Mouse (Mus musculus) frontal cortex, postnatal 36 days (tissue): Measurements from ENCODE around the gene Capza1.
"Not testable (repeated sequence)": the region's sequence is repeated elsewhere in the genome, so short reads cannot be mapped to it uniquely, and the experiment has no call there.

Source experiments
- DNase-seq, 2 experiments: peaks; one replicate each; pipeline ENCODE4 v3.0.0; 2022; ENCODE audit warnings: low spot score in 2 of 2

The Capza1 gene

DNA sequence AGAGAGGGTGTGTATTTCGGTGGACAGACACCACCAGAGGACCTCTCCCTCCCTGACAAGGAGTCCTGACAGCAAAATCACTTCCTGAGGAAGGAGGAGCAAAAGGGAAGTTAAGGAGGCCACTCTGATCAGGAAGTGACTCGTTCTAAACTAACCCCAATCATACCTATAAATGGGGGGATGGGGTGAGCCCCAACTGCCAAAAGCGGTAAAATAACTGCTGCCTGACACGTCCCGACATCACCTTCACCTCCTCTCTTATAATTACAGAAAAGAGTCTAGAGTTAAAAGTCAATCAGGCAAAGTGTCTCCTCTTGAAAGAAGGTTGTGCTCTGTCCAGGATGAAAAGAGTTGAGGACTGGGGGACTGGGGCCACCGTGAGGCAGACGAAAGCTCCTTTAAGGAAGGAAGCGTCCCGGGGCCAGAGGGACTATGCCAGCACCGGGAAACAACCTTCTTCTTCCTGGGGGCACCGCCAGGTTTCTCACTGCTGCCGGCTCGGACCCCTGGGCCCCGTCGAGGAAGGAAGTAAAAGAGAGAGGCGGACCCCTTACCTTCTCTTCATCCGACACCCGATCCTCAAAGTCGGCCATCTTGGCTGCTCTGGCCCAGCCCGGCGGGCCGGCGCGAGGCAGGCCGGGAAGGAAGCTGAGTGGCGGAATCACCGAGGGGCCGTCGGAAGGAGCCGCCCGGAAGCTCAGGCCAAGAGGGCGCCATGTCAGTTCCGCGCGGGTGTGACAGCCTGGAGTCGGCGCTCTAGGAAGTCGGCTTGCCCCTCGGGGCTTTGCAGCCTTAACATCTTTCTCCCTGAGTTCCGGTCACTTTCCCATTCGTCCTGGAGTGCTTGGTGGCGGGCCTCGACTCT lies at the start of gene Capza1, which contains the start of gene St7l:
TSS of gene Capza1 (minus strand) at position 720 of the 865 bp plus-strand sequence.
TSS of gene St7l (plus strand) at position 220 of the 865 bp plus-strand sequence.
- peak; percentile 84 to 91 for DNase-seq

DNA sequence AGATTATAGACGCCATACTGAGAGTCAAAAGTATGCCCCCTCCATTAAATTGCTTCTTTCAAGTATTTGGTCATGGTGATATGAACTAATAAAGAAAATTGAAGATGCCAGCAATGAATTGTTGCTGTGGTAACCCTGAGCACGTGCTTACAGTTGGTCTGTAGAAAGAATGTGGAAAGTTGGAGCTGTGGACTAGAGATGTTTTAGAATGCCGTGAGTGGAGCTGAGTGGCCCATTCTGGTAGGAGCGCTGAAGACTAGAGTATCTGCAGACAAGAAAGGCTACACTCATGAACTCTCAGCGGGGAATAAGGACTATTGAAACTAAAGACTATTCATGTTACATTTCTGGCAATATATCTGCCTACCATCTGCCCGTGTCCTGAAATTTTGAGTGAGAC lies 44.9 kb upstream of the Capza1 start:
- no peak for DNase-seq

DNA sequence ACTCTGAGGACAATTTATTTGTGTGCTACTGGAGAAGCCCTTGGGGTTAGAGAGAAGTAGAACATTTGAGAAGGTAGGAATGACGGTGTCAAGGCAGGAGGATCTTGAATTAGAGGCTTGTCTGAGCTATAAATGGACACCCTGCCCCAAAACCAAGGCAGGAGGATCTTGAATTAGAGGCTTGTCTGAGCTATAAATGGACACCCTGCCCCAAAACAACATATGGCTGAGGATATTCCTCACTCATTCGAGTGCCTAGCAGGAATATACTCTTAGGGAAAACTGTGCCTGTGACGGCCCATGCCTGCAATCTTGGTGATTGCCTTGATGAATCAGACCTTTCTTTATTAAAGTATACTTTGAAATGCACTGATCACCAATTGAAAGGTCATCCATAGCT lies 41.7 kb upstream of the Capza1 start:
- DNase-seq = peak; percentile 18 to 65

DNA sequence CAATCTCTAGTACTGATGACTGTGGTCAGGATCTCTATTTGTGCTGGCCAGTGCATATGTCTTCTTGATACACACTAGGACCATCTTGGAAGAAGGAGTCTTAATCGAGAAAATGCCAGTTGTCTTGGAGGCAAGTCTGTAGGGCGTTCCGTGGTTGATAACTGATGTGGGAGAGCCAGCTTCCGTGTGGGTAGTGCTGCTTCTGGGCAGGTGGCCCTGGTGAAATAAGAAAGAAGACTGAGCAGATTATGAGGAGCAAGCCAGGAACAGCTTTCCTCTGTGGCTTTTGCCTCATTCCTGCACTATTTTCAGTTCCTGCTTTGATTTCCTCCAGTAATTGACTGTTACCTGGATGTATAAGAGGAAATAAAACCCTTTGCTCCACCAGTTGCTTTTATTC lies 41.1 kb upstream of the Capza1 start:
- DNase-seq = peak; percentile 19 to 47

DNA sequence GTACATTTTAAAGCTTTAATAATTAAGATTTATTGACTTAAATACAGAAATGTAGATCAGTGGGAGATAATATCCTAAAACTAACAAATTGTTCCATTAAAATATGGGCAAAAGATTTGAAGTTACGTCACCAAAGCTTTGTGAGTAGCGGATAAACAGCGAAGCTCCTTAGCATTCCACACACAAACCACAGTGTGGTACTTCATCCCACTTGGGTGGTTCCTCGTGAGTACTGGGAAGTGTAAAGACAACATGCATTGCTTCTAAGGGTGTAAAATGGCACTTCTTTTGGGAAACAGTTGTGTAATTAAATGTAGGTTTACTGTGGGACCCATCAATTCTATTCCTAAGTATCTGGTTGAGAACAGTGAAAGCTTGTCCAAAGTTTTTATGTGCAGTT lies 36.8 kb upstream of the Capza1 start:
- no peak for DNase-seq

DNA sequence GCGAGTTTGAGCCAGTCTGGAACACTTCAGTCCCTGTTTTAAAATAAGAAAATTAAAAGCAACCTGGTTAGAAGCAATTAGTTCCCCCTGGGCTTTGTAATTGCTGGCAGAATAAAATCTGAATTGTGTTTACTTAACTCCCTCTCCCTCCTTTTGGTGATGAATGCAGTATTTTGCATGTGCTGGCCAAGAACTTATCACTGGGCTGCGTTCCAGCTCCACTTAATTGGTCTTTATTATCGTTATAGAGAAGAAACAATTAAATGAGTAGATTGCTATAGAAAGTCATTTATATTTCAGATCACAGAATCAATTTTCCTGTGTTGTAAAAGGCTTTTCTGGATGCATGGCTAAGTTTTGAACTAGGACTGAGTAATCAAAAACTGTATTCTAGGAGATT lies 31.8 kb upstream of the Capza1 start:
- no peak for DNase-seq

DNA sequence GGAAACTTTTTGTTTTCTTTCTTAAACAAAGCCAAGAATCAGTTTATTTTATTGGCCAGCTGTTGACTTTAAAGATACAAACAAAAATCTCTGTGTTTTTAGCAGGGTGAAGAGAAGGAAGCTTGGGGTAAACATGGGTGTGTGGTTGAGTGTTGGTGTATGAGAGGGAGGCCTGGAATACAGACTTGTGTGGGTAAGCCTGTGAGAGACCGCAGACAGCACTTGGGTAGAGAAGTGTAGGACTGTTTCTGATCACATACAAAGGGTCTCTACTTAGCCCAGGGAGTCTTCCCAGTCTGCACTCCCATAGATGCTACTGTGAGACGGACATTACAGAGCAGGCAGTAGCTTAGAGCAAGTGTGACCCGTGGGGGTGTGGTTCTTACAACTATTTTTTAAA lies 24.3 kb upstream of the Capza1 start:
- no peak for DNase-seq

DNA sequence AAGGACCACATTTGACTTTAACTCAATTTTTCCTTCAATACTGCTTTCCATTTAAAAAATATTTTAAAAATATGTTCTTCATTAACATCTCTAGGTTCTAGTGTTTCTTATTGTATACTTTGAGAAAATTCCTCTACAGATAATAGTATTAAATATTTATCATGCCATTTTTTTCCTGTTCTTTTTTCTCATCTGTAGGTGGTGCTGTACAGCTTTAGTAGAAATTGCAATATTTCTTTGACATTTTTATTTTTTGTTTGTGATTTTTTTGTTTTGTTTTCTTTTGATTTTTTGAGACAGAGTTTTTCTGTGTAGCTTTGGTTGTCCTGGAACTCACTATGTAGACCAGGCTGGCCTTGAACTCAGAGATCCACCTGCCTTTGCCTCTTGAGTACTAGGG lies 5.3 kb upstream of the Capza1 start:
- DNase-seq = no peak

DNA sequence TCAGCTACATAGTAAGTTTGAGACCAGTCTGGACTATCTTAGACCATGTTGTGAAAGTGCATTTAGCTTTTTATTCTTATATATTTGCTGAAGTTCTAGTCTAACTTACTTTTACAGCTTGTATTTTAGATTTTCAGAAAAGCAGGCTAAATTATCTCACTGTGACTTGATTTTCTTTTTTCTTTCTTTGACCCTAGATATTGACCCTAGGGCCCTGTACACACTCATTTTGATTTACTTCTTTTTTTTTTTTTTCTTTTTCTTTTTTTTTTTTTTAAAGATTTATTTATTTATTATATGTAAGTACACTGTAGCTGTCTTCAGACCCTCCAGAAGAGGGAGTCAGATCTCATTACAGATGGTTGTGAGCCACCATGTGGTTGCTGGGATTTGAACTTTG lies 2.4 kb upstream of the Capza1 start:
- DNase-seq = not testable (repeated sequence)

DNA sequence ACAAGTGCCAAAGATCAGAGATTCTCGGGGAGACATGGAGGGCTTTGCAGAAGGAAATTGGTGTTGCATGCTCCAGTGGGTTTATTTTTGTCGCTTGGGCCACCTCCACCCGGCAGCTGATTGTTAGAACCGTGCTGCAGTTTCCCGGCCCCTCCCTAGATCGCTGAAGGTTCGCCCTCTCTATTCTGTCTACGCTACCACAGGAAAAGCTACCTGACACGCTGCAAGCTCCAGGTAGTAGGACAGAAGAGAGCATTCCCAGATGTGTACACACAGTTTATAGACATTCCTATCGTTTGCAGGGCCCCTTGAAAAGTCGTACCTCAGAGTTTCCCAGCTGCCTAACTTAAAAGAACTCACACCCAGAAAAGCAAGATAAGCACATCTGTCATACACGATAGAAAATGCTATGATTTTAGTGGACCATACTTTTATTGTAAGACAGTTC lies 1.1 kb upstream of the Capza1 start:
- no peak for DNase-seq

DNA sequence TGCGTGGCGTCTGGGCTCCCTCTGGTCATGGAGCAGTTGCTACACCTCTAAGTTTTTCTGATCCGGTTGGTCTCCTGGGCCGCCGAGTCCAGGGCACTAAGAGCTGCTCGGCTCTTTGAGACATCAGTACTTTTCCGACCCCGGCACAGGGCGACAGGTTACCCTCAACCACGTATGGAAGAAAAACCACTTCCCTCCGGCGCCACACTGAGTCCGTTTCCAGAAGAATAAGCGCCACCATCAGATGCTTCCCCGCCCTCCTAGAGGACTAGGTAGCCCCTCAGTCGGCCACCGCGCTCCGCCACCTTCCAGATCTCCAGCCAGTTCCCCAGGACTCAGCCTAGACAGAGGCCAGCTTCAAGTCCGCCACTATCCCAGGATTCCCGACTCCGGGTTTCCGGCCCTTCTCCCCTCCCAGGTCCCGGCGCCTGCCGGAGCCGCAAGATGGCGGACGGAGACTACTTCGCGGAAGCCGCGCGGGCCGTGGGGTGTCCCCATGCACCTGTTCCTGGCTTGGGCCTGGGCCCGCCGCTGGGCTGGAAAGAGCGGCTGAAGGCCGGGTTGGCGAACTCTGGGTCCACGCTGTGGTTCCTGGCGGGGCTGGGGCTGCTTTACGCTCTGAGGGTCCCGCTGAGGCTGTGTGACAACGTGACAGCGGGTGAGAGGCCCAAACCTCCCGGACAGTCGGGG lies 491 bp upstream of the Capza1 start:
- DNase-seq = peak; percentile 90 to 94

DNA sequence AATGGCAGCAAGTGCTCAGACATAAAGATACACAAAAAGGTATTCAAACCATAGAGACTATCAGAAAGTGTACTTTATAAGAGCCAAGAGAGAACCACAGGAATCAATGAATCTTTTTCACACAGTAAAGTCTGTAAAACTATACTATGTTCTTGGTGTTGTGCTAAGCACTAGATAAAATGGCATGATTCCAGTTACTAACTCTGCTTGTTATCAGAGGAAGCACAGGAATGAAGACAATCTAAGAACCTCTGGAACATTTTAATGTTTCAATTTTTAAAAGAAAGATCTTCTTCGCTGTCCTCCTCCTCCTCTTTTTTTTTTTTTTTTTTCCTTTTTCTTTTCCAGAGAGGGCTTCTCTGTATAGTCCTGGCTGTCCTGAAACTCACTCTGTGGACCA lies 5.7 kb downstream of the Capza1 start:
- no peak for DNase-seq

DNA sequence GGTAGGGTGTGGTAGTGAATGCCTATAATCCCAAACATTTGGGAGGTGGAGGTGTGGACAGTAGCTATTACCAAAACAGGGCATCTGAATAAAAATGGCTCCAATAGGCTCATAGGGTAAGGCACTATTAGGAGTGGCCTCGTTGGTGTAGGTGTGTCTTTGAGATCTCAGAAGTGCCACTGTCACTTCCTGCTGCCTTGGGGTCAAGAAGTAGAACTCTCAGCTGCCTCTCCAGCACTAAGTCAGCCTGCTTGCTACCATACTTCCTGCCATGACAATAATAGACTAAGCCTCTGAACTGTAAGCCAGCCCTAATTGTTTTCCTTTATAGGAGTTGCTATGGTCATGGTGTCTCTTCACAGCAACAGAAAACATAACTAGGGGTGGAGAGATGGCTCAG lies 8.2 kb downstream of the Capza1 start:
- no peak for DNase-seq

DNA sequence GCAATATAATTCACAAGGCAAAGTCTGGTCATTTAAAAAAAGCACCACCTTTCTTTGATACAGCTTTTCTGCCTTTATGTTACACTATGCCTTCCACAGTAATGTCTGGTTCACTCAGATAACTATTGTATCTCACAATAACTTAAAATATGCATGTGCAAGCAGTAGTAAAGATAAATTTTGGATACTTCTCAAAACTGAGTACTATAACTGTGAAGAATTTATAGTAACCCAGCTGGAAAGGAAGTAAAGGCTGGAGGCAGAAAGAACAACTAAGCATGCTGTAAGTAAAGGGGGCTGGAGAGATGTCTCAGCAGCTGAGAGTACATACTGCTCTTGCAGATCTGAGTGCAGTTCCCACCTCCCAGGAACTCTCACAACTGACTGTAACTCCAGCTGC lies 9.4 kb downstream of the Capza1 start:
- no peak for DNase-seq

DNA sequence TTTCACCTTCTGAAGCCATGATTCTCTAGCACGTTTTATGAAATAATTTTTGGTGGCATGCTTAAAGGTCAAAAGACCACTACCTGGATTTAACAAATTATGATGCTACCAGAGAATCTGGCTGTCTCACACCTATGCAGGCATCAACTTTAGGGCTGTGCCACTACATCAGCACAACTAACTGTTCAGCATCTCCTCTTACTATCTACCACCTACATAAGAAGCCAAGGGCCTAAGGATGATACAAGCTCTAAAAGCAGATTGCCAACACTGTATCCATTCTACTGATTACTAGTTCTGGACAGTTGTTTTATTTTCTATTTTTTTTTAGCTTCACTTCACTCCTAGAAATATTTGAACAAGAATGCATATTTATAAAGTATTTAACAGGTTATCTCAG lies 9.8 kb downstream of the Capza1 start:
- DNase-seq = no peak

DNA sequence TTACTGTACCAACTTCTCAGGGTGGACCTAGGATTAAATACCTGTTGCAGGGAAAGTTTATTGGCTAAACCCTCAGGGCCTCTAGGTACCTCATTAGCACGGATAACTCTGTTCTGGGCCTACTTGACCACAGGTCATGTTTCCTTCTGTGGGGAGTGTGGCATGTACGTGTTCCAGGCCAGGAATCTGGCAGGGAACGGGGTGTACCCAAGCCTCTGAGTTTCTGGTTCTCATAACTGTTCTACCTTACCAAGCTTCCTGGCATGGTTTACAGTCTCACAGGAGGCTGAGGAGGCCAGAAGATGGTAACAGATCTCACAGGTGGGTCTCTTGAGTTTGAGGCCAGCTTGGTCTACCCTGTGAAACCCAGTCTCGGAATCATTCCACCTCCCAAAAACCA lies 17.7 kb downstream of the Capza1 start:
- DNase-seq = no peak

DNA sequence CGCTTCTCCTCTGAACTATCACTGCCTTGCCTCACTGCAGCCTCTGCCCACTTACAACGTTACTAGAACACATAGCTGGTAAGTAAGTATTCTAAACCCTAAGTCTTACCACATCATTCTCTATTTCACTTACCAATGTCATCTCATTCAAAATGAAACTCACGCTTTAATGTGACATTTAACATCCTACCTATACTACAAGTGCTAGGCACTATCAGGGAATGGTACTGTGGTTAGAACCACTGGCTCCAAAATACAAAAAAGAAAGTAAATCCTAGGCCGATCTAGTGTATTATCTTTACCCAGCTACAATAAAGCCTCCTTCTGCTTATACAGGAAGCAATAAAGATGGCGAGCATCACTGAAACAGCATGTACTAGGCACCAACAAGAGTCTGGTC lies 23.3 kb downstream of the Capza1 start:
- DNase-seq = no peak

DNA sequence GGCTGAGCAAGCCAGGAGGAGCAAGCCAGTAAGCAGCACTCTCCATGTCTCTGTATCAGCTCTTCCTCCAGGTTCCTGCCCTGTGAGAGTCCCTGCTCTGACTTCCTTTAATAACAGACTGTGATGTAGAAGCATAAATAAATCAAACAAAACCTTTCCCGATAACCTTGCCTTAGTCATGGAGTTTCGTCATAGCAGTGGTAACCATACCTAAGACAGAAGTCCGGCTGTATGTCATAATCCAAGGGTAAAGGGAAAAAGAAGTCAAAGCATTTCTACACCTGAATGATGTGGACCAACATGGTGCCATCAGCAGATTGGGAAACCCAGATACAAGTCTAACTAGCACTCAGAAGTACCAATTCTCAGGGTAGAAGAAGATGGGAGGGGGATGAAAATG lies 28.5 kb downstream of the Capza1 start:
- no peak for DNase-seq

DNA sequence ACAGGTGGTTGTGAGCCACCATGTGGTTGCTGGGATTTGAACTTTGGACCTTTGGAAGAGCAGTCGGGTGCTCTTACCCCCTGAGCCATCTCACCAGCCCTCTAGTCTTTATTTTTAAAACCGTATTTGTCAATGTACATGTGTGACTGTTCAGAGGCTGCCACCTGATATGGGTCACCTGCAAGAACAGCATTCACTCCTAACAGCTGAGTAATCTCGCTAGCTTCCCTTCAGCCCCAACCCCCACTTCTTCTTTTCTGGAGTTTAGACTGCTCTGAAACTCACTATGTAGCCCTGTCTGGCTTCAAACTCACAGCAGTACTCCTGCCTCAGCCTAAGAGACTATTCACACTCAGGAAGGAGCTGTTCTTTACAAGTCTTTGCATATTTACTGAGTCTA lies 41.9 kb downstream of the Capza1 start:
- DNase-seq = no peak

DNA sequence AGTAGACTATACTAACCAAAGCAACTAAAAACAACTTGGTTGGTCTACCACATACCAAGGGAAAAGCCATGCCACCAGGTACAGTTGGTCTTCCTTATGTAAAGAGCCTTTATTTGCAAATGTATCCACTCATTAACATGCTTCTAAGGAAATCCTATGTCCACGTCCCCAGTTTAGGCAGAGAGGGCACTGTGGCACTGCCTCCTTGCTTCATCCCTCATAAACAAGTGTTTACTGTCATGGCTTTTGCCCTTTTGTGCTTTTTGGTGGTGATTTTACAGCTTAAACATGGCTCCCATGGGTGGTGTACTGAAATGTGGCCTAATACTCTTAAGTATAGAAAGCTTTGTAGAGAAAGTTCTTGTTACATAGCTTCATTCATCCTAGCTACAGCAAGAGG lies 43.9 kb downstream of the Capza1 start:
- DNase-seq = no peak

DNA sequence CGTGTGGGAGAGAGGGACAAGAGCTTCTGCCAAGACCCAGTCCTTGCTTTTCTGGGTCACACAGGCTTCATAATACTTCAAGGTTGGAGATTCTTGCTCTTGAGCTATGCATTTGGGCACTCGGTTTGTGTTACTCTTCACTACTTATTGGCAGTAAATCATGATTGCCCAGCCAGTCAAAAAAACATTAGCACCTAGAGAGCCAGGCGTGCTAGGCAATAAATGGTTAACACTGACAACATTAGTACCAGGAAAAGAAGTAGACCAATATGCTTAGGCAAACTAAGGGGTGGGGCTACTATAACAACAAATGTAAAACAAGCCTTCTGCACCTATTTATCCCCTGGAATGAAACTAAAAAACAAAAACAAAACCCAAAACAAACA lies 45.6 kb downstream of the Capza1 start:
- no peak for DNase-seq

DNA sequence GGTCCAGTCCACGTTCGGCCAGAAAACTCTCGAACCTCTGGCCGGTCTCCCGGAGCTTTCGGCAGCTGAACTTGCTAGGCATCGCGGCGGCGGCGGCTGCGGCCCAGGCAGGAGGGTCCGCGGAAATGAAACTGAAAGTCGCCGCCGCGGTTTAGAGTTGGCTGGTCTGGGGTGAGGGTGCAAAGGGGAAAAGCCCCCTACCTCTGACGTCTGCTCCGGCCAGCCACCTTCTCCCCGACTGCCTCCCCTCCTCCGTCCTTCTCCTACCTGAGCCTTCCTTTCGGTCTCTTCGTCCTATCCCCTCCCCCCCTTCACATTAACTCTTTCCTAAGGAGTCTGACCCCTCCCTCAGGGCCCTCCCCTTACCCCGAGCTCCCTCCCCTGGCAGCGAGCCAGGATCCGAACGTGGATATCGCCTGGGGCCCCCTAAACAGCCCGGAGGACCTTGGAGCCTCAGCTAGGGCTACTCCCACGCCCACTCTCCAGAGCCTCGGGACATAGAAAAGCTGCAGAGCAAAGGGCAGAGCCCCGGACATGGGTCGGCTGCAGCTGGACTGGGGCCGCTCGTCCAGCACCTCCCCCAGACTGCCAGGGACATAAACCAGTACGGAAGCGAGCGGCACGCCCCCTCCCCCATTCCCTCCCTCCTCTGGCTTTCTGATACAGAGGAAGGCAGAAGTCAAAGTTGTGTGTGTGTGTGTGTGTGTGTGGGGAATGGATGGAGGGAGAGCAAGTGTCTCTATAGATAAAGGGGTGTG lies 46.1 kb downstream of the Capza1 start, which contains the start of gene Mov10:
TSS of gene Mov10 (minus strand) at position 573 of the 758 bp plus-strand sequence.
- peak; percentile 28 to 34 for DNase-seq
